Mouse (Mus musculus) CD4-positive naive resting alpha-beta T cell, adult 57 days (primary cell): Measurements from ENCODE around the gene Olfr1378. TPM values are rescaled to one million over a fixed set of nuclear protein-coding genes. Genes with fewer than 3 reads are reported as not detected.

ENCODE experiments used
- total RNA-seq: library from RNA; stranded (reverse); gene quantifications from one replicate; pipeline ENCODE4 v1.2.4, GENCODE M21; 2023

Olfr1378 gene
- total RNA-seq, result not detected

DNA sequence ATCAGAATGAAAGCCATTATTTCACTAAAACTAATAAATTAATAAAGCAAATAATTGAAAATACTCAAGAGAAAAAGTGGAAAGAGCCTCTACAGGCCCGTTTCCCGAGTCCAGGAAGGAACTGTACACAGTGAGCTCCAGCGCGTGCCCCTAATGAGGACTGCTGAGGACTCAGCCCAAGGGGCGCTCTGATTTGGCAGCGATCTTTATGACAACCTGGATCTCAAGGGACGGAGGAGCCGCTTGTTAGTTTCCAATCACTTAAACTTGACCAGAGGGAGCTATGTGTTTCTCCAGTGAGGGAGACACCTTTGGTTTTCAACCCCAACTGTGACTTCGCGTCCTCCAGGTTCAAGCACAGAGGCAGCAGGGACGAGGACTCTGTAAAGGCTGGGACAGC lies at the start of gene Olfr1378:
Gene Olfr1378, plus strand, starts transcription at position 301 of the 400 bp plus-strand sequence.

DNA sequence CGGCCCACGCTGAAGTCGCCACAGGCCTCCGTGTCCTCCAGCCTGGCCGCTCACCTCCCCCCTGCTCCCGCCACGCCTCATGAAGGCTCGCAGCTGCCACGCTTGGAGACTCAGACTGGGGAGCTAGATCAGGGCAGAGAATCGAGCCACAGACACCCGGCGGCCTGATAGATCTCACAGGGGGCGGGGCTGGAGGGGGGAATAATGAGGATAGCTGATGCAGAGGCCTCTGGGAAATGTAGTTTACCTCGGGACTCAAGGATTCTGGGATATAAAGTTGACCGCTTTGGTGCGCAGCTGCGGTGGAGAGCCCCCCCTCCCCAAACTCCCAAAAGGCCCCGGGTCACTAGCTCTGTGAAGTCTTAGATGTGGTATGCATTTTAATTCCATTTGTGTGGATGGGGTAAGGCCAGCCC lies 34.9 kb upstream of the Olfr1378 start, which contains the start of gene Zfp354b:
Gene Zfp354b, minus strand, starts transcription at position 183 of the 416 bp plus-strand sequence.

GRCm38 (mm10) chr11:50943506-50943905 lies 22.8 kb upstream of the Olfr1378 start, which contains the start of gene 4933414I15Rik:
Gene 4933414I15Rik, minus strand, starts transcription at chr11:50943765.

GRCm38 (mm10) chr11:50953665-50954064 lies 12.7 kb upstream of the Olfr1378 start, which contains the start of gene Prop1:
Gene Prop1, minus strand, starts transcription at chr11:50953765.

DNA sequence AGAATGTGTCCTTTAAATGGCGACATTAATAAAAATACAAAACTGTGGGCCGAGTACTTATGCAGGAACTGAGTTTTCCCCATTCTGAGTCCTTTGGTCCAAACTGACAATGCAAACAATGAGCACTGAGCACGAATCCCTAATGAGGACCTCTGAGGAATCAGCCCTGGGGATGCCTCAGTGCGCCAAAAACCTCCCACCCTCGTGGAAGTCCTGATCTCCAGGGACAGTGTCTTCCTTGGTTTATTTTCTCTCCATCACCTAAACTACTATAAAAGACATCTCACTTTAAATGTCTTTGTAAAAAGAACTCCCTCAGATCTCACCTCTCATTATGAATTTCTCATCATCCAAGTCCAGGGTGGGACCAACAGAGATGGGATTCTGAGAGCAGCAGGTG lies 15.3 kb downstream of the Olfr1378 start, which contains the start of gene Olfr1377:
Gene Olfr1377, plus strand, starts transcription at position 301 of the 400 bp plus-strand sequence.

DNA sequence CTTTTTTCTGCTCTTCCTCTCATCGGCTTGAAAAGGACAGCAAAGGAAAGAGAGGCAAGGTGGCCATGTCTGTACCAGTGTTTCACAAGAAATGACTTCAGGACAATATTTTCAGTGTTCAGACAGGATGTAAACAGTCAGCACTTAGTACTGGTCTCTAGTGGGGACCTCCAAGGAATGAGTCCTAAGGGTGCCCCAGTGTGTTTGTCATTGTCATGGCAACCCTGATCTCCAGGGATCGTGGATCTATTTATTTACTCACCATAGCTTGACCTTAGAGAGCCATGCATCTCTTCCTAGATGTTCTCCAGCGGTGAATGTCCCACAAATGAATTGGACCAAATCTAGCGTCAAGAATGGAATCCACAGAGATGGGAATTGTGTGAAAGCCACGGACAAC lies 37.0 kb downstream of the Olfr1378 start, which contains the start of gene Olfr51:
Gene Olfr51, plus strand, starts transcription at position 301 of the 400 bp plus-strand sequence.

DNA sequence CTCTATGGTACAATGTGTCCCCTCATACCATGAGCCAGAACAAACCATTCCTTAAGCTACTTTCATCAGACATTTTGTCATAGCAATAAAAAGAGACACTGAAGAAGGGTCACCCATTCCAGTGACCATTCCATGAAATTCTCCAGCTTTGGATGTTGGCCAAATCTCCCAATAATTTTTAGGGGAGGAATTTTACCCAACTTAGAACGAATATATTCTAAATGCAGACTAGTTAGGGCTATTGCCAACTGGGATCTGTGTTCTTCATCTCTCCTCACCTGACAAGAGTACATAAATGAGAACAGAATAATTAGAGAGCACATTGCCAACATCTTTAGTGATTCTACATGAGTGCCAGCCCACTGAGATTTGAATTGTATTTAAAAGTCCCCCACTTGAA lies 47.6 kb downstream of the Olfr1378 start, which contains the start of gene Olfr54:
Gene Olfr54, plus strand, starts transcription at position 301 of the 400 bp plus-strand sequence.

Other genes starting within 250 kb of the Olfr1378 start
- 14.7 TPM for gene Zfp354c, start 138.8 kb upstream of the Olfr1378 start, total RNA-seq
- 0.62 TPM for gene Zfp879, start 125.0 kb upstream of the Olfr1378 start, total RNA-seq
- 8.7 TPM for gene Grm6, start 115.8 kb upstream of the Olfr1378 start, total RNA-seq
- not detected for gene Zfp454, start 78.9 kb upstream of the Olfr1378 start, total RNA-seq
- 2.3 TPM for gene Zfp2, start 50.4 kb upstream of the Olfr1378 start, total RNA-seq
- not detected for gene Zfp354b, start 34.9 kb upstream of the Olfr1378 start, total RNA-seq
- not detected for gene 4933414I15Rik, start 22.8 kb upstream of the Olfr1378 start, total RNA-seq
- gene Prop1, start 12.8 kb upstream of the Olfr1378 start, total RNA-seq, result not detected
- gene Olfr1377, start 15.4 kb downstream of the Olfr1378 start, total RNA-seq, result not detected
- gene Olfr51, start 37.1 kb downstream of the Olfr1378 start, total RNA-seq, result not detected
- not detected for gene Olfr54, start 47.7 kb downstream of the Olfr1378 start, total RNA-seq
- gene Olfr1375, start 81.6 kb downstream of the Olfr1378 start, total RNA-seq, result not detected
- gene Zfp354a, start 92.7 kb downstream of the Olfr1378 start, total RNA-seq, result not detected